Mouse (Mus musculus): ENCODE measurements around the gene Cldn14. TPM values are rescaled to one million over a fixed set of nuclear protein-coding genes. Genes with fewer than 3 reads are reported as not detected.
A peak's percentile ranks its signal among the peaks of the same experiment; 100 is the strongest.

The Cldn14 gene
- total and polyA plus RNA-seq, 3 experiments = not detected

GRCm38 (mm10) chr16:93956986-93957385 lies 51.7 kb downstream of the Cldn14 start:
- no peak for DNase-seq (ENCODE audit: low read depth, low spot score)
- H3K4me3 ChIP-seq (ENCODE audit: control insufficient read depth in 1 of 2, insufficient read depth in 1 of 2, low read depth in 2 of 2, low read length in 2 of 2) = no peak overlapping the region
- no peaks in the 10 kb centered on the region for H3K4me1 ChIP-seq (ENCODE audit: control insufficient read depth in 1 of 2, insufficient read depth in 2 of 2, low read length in 2 of 2)
- H3K36me3 ChIP-seq (ENCODE audit: control insufficient read depth in 1 of 2, insufficient read depth in 2 of 2, low read length in 2 of 2) = no peaks in the 10 kb centered on the region
- H3K27me3 ChIP-seq (ENCODE audit: control insufficient read depth in 1 of 2, insufficient read depth in 2 of 2, low read length in 2 of 2) = peaks cover 24 to 26% of the 10 kb centered on the region in 2 experiments
- no peaks in the 10 kb centered on the region for H3K9me3 ChIP-seq (replicated peaks; ENCODE audit: insufficient read depth, low read length)
- H3K79me2 ChIP-seq (ENCODE audit: control insufficient read depth, insufficient read depth, low read length, poor library complexity) = no peaks in the 10 kb centered on the region; the same call in 1 of the 2 replicates
- H3K9ac ChIP-seq (ENCODE audit: control insufficient read depth, low read depth, low read length, poor library complexity, severe bottlenecking) = no peak overlapping the region
- no peak overlapping the region for H3K27ac ChIP-seq (ENCODE audit: control insufficient read depth, low read depth, low read length)
- no peak for TF ChIP-seq HCFC1 (IDR thresholded peaks at IDR 0.05; ENCODE audit: low read depth, low read length)
- no peak for TF ChIP-seq CHD1 (IDR thresholded peaks at IDR 0.05; ENCODE audit: low read depth, low read length)
- TF ChIP-seq MYC (IDR thresholded peaks at IDR 0.05; ENCODE audit: low read depth, low read length) = no peak
- TF ChIP-seq MAFK (IDR thresholded peaks at IDR 0.05; ENCODE audit: borderline replicate concordance, low read depth, low read length) = no peak
- TF ChIP-seq KAT2A (conservative IDR thresholded peaks at IDR 0.05; ENCODE audit: low read depth, low read length) = no peak
- no peak for TF ChIP-seq NELFE (IDR thresholded peaks at IDR 0.05; ENCODE audit: low read depth, low read length)
- no peak for TF ChIP-seq POLR2A (IDR thresholded peaks at IDR 0.05; ENCODE audit: control insufficient read depth in 1 of 2, insufficient read depth in 1 of 2, low read depth in 1 of 2, low read length in 2 of 2, poor library complexity in 1 of 2)
- TF ChIP-seq ZKSCAN1 (IDR thresholded peaks at IDR 0.05; ENCODE audit: low read depth, low read length) = no peak
- no peak for TF ChIP-seq TAL1 (IDR thresholded peaks at IDR 0.05; ENCODE audit: low read length)
- no peak for TF ChIP-seq GATA1 (IDR thresholded peaks at IDR 0.05; ENCODE audit: low read depth, low read length)
- no peak for TF ChIP-seq USF1 (IDR thresholded peaks at IDR 0.05; ENCODE audit: low read depth, low read length)
- TF ChIP-seq RAD21 (IDR thresholded peaks at IDR 0.05; ENCODE audit: low read depth, low read length) = no peak
- no peak for TF ChIP-seq POLR2AphosphoS5 (IDR thresholded peaks at IDR 0.05; ENCODE audit: borderline replicate concordance, low read depth, low read length)
- TF ChIP-seq SMC3 (IDR thresholded peaks at IDR 0.05; ENCODE audit: low read depth, low read length) = no peak
- TF ChIP-seq POLR2AphosphoS2 (IDR thresholded peaks at IDR 0.05; ENCODE audit: low read length) = no peak
- TF ChIP-seq ZC3H11A (IDR thresholded peaks at IDR 0.05; ENCODE audit: low read depth, low read length) = no peak
- TF ChIP-seq MYB (IDR thresholded peaks at IDR 0.05; ENCODE audit: low read depth, low read length) = no peak
- TF ChIP-seq MEF2A (IDR thresholded peaks at IDR 0.05; ENCODE audit: extremely low read depth, insufficient replicate concordance, low read depth, low read length, poor library complexity, severe bottlenecking) = no peak
- TF ChIP-seq TCF12 (IDR thresholded peaks at IDR 0.05; ENCODE audit: low read depth, low read length) = no peak
- TF ChIP-seq E2F4 (IDR thresholded peaks at IDR 0.05; ENCODE audit: borderline replicate concordance, low read depth, low read length) = no peak

DNA sequence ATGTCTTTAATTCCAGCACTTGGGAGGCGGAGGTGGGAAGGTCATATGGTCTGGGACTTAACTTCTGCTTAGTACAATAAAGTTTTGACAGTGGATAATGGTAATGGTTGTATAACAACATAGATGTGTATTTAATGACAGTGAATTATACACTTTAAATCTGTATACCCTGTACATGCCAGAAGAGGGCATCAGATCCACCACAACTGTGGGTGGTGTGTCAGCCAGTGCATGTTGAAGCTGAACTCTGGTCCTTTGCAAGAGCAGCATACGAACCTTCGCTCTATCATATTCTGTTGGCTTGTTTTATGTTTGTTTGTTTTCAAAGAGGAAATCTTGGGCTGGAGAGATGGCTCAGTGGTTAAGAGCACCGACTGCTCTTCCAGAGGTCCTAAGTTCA lies 61.2 kb downstream of the Cldn14 start:
- TF ChIP-seq SIN3A (IDR thresholded peaks at IDR 0.05; ENCODE audit: low read length) (no peak), GABPA (IDR thresholded peaks at IDR 0.05; ENCODE audit: low read depth, low read length) (no peak), MXI1 (IDR thresholded peaks at IDR 0.05; ENCODE audit: low read depth, low read length) (no peak), SMC3 (IDR thresholded peaks at IDR 0.05; ENCODE audit: low read depth, low read length) (peak; percentile 73), ZKSCAN1 (IDR thresholded peaks at IDR 0.05; ENCODE audit: low read depth, low read length) (no peak), RAD21 (IDR thresholded peaks at IDR 0.05; ENCODE audit: low read depth, low read length) (peak; percentile 48), ZC3H11A (IDR thresholded peaks at IDR 0.05; ENCODE audit: low read depth, low read length) (peak; percentile 41; the same call in 1 of the 2 replicates), CTCF (IDR thresholded peaks at IDR 0.05 in 2 of 3, conservative IDR thresholded peaks at IDR 0.05 in 1 of 3; ENCODE audit: control insufficient read depth in 1 of 3, insufficient read depth in 1 of 3, low read depth in 2 of 3, low read length in 3 of 3, poor library complexity in 1 of 3, severe bottlenecking in 1 of 3) (peak; percentile 11 to 59 (median 36); a peak in 3 of 6 replicates), MEF2A (IDR thresholded peaks at IDR 0.05; ENCODE audit: extremely low read depth, insufficient replicate concordance, low read depth, low read length, poor library complexity, severe bottlenecking) (no peak)
- Histone ChIP-seq H3K4me3 (ENCODE audit: control insufficient read depth in 1 of 2, insufficient read depth in 1 of 2, low read depth in 2 of 2, low read length in 2 of 2) (no peak overlapping the region), H3K27me3 (ENCODE audit: control insufficient read depth in 1 of 2, insufficient read depth in 2 of 2, low read length in 2 of 2) (peaks cover under 1 to 3% of the 10 kb centered on the region in 2 experiments; a peak in 1 of 4 replicates), H3K9me3 (replicated peaks; ENCODE audit: insufficient read depth, low read length) (no peaks in the 10 kb centered on the region), H3K4me1 (ENCODE audit: control insufficient read depth in 1 of 2, insufficient read depth in 2 of 2, low read length in 2 of 2) (0 out of 4 replicates have a peak, but pooled peaks cover 0 to 4% of the 10 kb centered on the region in 2 experiments), H3K79me2 (ENCODE audit: control insufficient read depth, insufficient read depth, low read length, poor library complexity) (no peaks in the 10 kb centered on the region), H3K36me3 (ENCODE audit: control insufficient read depth in 1 of 2, insufficient read depth in 2 of 2, low read length in 2 of 2) (no peaks in the 10 kb centered on the region), H3K9ac (ENCODE audit: control insufficient read depth, low read depth, low read length, poor library complexity, severe bottlenecking) (no peak overlapping the region), H3K27ac (ENCODE audit: control insufficient read depth, low read depth, low read length) (no peak overlapping the region)
- peak; percentile 39 for DNase-seq (ENCODE audit: low read depth, low spot score)

Measured in MEL (cell line).